Mouse (Mus musculus) adrenal gland, adult 18-20 months (tissue): ENCODE measurements around the gene Brms1. TPM values are rescaled to one million over a fixed set of nuclear protein-coding genes. Genes with fewer than 3 reads are reported as not detected.
"Not testable (repeated sequence)": the region's sequence is repeated elsewhere in the genome, so short reads cannot be mapped to it uniquely, and the experiment has no call there.

Source experiments
- DNase-seq, 2 experiments: peaks; one replicate each; pipeline ENCODE4 v3.0.0; 2021 to 2022; ENCODE audit warnings: low spot score in 2 of 2
- long read RNA-seq, 2 experiments: library from polyadenylated mRNA; stranded (forward); transcript quantifications; one replicate each; pipeline ENCODE4 v2.0.0; 2021
- total RNA-seq, 2 experiments: library from RNA; stranded (reverse); gene quantifications; 1 replicate in 1 of 2; 2 replicates in 1 of 2; pipeline ENCODE4 v1.2.3; 2021

Brms1 gene
- total RNA-seq = 10 to 100 TPM; 28.4 to 29.3 TPM
- long read RNA-seq, experiment 1, transcript Brms1-201 (10 exons, 1,388 nt) = major isoform, 12 of 14 reads
- long read RNA-seq, experiment 1, partial matches to known transcripts = 1 of 14 reads
- long read RNA-seq, experiment 1, other reads (novel, unspliced or antisense) = 1 of 14 reads
- long read RNA-seq, experiment 2, transcript Brms1-201 (10 exons, 1,388 nt) = major isoform, 49 of 51 reads
- long read RNA-seq, experiment 2, partial matches to known transcripts = 0 of 51 reads
- long read RNA-seq, experiment 2, other reads (novel, unspliced or antisense) = 2 of 51 reads

GRCm38 (mm10) chr19:5040862-5041523 is at the start of gene Brms1:
Brms1 (plus strand) TSS chr19:5041354.
- DNase-seq = peak; percentile 84 to 88

DNA sequence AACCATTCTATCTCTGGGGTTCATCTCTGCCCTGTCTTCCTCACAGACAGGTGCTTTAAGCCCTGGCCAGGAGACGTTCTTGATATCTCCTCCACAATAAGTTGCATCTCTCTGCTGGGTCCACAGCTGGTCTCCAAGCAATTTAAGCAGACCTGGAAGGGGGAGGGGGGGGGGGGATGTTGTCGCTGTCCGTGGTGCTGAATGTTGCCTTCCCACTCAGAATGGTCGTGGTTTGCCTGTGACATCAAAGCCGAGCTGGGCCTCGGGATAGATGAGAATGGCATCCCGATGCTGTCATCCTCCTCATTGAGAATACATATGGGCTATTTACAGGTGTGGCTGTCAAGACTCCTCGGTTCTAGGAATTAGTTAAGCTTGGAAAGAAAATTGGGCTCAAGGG is 48.8 kb upstream of the Brms1 start:
- no peak for DNase-seq

DNA sequence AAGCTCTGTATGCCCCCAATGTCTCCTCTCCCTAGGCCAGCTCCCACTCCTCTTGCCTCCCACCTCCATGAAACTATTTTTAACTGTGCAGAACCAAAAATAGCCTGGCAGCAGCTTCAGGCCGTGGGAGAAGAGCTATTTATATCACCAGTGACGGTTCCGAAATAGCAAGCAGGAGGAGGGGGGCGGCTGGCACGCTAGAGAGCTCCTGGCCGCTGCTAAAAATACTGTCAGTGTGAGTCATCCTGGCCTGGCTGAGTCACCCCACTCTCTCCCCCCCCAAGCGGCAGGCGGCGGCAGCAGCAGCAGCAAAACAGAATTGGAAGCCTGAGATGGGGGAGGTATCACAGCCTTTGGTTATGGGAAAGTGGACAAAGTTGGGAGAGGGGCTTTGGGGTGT is 48.2 kb upstream of the Brms1 start:
- DNase-seq = peak; percentile 63 to 67

- no peak for DNase-seq
Observed at GRCm38 (mm10) chr19:4994043-4994442, 47.1 kb upstream of the Brms1 start.

- DNase-seq = no peak
Observed at GRCm38 (mm10) chr19:4999445-5000140, 41.6 kb upstream of the Brms1 start.

DNA sequence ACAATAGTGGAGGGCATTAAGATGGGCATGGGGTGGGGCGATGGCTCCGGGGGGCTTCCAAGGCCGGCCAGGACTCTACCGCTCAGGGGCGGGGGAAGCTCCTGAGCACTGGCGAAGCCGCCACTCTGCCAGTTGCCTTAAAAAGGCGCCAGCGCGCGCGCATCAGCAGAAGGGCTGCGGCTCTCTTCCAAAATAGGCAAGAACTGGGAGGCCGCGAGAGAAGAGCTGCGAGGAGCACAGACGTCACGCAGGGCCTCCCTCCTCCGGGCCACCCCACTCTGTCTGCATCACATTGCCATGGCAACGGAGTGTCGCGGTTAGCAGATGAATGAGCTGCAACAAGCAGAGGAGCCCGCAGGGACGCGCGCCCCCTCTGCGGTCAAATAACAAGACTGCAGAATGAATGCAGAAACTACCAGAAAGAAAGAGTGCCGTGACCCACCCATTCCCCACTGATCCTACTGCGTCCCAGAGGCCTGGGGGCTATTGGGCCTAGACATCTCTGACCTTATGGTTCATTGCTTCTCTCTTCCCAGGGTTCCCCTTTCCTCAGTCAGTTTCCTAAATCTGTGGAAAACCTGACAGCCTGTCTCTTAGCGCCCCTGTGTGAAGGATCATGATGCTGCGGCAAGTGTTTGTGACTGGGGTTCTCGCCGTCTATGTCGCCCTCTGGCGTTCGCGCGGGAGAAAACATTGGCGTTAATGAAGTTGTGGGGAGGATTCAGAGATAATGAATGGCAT is 39.3 kb upstream of the Brms1 start:
- DNase-seq = peak; percentile 75 to 76

DNA sequence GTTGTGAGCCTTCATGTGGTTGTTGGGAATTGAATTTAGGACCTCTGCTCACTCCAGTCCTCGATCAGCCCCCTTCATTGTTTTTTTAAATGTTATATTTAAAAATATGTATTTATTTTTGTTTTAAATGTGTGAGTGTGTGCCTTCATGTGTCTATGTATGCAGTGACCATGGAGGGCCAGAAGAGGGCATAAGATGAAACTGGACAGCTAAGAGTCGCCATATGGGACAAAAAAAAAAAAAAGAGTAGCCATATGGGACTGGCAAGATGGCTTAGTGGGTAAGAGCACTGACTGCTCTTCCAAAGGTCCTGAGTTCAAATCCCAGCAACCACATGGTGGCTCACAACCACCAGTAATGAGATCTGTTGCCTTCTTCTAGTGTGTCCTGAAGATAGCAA is 37.5 kb upstream of the Brms1 start:
- not testable (repeated sequence) for DNase-seq

- no peak for DNase-seq
Observed at GRCm38 (mm10) chr19:5004925-5005324, 36.2 kb upstream of the Brms1 start.

DNA sequence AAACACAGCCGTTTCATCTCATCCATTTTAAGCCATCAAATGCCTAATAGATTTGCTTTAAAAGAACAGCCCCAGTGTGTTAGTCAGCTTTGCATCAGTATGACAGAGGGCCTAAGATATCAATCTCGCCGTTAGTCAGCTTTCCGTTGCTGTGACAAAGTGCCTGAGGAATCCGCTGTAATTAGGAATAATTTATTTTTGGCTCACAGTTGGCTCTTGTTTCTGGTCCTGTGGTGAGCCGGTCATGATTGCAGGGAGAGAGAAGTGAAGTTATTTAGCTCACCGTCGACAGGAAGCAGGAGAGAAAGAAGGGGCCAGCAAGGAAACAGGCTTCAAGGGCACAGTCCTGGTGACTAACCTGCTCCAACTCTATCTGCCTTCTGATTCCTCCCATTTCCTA is 28.0 kb upstream of the Brms1 start:
- no peak for DNase-seq

GRCm38 (mm10) chr19:5014961-5015398 is 26.2 kb upstream of the Brms1 start:
- peak in 1 of 2 experiments; percentile 36 for DNase-seq

- DNase-seq = no peak
Observed at GRCm38 (mm10) chr19:5016221-5016742, 24.9 kb upstream of the Brms1 start.

DNA sequence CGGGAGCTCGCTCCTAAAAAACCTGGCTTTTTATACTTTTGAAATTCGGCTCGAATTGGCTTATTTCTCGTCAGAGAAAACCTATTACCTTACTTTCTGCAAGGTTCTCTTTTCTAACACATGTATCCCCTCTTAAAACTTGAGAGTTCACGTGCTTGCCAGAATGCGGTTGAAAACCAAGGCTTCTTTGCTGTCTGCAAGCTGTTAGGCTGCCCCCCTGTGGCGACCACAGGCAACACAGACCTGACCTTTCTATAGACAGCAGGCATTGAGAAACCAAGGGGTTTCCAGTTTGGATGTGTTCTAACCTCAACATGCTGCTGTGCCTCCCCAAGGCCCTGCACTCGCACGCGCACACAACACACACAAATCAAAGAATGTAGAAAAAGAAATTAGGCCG is 24.4 kb upstream of the Brms1 start:
- peak; percentile 60 to 71 for DNase-seq

DNA sequence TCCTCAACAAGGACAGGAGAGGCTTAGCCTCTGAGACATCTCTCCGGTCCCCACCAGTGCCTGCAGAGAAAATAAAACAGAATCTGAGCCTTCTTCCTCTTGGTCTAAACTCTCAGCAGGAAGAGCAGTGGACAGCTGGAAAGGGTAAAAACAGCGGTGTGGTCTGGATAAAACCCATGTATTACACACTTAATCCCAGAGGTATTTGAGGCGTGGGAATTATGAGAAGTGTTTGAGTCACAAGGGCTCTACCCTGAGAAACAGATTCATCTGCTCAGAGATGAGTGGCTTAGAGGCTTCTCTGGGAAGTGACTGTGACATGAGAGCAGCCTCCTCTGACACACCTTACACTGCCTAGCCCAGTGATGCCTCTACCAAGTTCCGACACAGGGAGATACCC is 23.5 kb upstream of the Brms1 start:
- DNase-seq = no peak

DNA sequence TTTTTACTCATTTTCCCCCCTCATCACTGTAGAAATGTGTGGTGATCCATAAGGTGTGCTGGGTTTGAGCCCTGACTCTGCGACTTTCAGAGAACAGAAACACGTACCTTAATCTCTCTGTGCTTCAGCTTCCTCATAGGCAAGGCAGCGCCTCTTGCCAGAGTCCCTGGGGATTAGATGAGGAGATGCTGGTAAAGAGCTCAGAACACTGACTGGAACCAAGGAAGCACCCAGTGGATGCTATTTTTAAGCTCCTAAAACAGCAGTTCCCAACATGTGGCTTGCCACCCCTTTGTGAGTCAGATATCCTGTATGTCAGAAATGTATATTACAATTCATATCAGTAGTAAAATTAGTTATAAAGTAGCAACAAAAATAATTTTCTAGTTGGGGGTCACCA is 23.0 kb upstream of the Brms1 start:
- no peak for DNase-seq

- DNase-seq = no peak
Observed at GRCm38 (mm10) chr19:5021416-5021815, 19.7 kb upstream of the Brms1 start.

- DNase-seq = peak; percentile 88
Observed at GRCm38 (mm10) chr19:5023621-5024479, 17.3 kb upstream of the Brms1 start, which contains the start of gene Slc29a2. Slc29a2 (plus strand) TSS chr19:5023860.

DNA sequence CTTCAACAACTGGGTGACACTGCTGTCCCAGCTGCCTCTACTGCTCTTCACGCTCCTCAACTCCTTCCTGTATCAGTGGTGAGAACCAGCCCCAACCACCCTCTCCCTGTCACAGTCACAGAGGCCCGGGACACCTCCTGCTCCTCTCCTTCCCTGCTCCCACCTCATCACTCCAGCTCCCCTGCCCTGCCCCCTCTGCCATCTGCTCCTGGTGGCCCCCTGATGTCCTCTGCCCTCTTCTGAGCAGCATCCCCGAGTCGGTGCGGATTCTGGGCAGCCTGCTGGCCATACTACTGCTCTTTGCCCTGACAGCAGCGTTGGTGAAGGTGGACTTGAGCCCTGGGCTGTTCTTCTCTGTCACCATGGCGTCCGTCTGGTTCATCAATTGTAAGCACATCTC is 15.0 kb upstream of the Brms1 start:
- no peak for DNase-seq

DNA sequence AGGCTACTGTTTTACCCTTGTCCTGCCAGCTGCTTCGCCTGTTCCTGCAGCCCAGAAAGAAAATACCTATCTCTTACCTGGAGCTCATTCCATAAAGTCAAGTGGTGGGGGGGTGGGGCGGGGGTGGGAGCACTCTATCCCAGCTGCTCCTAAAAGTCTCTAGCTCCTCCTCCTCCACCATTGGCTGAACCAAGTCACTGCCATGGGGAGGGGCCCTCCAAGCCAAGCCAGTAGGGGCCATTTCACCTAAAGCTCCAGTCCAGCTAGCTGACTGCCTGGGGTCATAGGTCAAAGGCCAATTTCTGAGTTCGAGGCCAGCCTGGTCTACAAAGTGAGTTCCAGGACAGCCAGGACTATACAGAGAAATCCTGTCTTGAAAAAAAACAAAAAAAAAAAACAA is 8.5 kb upstream of the Brms1 start:
- DNase-seq = no peak

- no peak for DNase-seq
Observed at GRCm38 (mm10) chr19:5036577-5036976, 4.6 kb upstream of the Brms1 start.
